Mouse (Mus musculus): ENCODE measurements around the gene Hspa1b.
A peak's percentile ranks its signal among the peaks of the same experiment; 100 is the strongest.

- TF ChIP-seq EP300 (IDR thresholded peaks at IDR 0.05; ENCODE audit: low read depth): peak; percentile 86
- TF ChIP-seq CTCF (IDR thresholded peaks at IDR 0.05; ENCODE audit: low read depth): no peak
Observed at GRCm38 (mm10) chr17:35000717-35001451, 41.8 kb upstream of the Hspa1b start, which contains the start of gene Vars.
